Mouse (Mus musculus): ENCODE results near the gene Lmo2.

Lmo2 gene

DNA sequence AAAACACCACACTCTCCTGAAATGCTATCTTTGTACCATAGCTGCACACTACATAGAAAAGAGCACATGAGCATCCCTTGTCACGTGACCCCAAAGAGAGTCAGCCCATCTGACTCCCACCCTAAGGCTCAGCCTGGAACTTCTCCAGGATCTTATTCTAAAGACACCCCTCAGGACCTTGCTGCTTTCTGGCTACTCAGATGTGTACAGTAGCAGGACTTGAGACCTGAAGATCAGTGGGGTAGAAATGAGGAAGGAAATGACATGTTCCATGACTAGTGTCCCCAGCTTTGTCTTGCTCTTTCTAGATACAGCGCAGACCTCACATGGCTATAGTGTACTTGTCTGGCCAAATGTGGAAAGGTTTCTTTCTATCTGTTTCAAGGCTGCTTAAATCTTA lies 12.9 kb upstream of the Lmo2 start:
- no peak for DNase-seq

DNA sequence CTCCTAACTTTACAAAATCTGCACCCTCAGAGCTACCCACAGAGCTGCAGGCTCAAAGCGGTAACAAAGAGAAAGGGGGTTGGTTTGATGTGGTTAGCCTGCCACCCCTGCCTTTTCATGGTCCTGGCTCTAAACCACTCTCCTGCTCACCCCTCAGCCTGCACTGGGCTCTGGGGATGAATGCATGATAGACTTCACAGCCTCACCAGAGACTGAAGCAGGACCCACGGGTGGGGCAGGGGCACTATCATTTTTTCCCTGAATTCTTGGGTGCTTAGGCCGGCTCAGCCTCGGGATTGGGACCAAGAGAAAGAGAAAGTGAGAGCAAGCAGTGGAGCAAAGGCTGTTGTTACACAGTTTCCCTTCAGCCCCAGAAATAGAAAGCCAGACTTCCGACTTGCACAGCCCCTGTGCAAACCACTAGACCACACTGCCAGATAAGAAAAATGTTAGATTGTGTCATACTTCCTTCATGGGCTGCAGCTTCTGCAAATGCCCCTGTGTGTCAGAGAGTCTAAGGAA lies 12.2 kb upstream of the Lmo2 start:
- DNase-seq = peak; percentile 53

DNA sequence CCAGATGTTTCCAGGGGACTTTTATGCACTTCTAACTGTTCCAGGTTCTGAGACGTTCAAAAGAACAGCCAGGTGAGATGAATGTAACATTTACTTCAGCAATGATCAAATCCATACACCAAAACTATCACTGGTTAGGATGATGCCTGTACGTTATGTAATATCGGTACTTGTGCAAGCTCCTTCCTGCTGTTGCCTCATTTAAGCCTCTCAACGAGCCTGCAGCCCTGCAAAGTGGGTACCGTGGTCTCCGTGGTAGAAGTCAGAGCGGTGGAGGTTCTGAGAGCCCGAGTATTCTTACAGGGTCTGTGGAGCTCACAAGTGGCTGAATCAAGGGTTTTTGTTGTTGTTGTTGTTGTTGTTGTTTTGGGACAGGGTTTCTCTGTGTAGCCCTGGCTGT lies 10.9 kb upstream of the Lmo2 start:
- no peak for DNase-seq

DNA sequence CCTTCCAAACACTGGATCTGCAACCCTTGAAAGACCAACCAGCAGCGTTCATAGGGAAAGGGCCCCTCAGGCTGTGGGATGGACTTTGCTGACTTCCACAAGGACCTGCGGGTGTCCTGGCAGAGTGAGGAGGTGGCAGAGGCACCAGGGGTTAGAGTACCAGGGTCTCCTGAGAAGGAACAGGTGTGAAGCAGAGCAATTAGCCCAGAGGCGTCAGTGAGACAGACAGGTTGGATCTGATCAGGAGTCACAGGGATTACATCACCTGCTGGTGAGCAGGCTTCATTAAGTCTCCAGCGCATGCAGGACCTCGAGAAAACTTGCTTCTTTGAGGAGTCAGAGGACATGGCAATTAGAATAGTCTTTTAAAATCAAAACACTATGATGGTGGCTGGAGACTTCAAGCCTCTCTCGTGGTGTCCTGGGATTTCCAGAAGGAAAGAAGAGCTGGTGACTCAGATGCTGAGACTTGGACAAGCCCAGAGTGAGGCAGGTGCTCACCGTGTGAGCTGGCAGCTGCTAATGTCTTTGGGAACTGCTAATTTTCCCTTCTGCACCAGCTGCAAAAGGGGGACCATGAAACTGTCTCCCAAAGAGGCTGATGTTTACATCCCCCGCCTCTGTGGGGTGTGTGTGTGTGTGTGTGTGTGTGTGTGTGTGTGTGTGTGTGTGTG lies 9.7 kb upstream of the Lmo2 start:
- DNase-seq = no peak

DNA sequence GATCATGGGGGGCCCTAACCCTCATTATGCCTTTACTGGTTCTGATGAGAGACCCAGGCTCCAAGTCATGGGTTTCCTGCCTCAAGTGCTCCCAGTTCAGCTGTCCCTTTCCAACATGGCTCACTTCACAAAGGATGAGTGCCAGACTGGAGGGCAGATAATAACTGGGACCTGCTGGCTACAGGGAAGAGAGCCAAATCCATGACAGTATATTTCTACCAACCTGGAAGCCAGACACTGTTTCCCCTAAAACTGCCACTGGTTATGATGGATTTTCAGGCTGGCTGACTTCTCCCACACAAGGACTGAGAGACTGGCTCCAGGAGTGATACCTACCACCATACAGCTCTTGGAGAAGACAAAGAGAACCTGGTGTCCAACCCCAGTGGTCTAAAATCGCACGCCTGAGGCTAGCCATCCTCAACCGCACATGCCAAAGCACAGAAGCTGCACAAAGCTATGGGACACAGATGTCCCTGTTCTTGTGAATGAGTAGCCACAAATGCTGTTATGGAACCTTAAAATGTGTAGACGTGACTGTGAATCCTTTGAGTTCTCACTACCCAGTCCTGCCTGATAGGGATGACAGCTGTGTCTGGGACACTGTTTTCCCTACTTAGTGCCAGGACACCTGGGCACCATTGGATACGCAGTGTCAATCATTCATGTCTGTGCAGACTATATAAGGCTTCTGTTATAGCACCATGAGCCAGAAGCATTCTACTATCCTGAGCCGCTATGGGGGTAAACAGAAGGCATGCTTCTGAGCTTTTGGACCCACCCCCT lies 4.5 kb upstream of the Lmo2 start:
- no peak for DNase-seq

DNA sequence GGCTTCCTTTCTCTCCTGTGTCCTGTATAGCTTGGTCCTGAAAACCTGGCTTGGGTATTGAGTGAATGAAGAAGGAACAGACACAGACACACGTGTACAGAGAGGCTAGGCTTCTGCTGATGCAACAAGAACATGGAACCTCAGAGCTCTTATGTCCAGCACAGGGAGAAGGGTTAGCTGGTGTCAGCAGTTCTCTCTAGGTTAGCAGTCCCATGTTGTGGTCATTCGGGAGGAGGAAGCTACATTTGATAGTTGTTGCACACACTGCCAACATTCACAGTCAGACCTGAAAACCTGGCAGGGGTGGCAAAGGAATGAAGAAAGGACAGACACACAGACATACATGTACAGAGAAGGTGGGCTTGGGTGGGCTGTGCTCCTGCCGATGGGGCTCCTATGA lies 2.1 kb upstream of the Lmo2 start:
- DNase-seq = no peak

DNA sequence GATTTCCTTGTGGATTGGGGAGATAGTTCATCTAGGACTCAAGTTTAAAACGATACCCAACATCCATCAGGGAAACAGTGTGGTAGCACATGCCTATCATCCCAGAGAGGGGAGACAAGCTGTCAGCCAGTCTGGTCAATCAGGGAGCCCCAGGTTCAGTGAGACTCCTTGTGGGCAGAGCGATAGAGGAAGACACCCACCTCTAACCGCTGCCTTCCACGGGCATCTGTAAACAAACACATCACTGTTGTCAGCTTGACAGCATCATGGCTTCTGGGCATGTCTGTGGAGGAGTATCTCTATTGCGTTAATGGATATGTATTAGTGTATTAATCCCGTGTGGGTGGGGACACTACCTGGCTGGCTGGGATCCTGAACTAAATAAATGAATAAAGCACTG lies 919 bp upstream of the Lmo2 start:
- no peak for DNase-seq

DNA sequence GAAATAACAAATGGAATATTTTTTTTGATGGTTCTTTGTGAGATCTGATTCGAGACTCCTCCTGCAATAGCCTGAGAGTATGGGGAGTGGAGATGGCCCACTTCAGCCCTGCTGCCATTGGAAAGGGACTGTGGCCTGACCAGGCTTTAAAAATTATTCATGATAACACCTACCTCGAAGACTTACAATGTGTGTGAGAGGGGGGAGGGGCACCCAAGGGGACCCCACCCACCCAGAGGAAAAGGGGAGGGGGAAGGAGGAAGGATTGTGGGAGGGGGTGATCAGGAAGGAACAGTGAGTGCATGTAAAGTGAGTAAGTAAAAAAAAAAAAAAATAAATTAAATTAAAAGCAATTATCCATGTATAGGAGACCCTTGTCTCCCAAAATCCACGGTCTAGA lies 848 bp downstream of the Lmo2 start:
- DNase-seq = no peak

DNA sequence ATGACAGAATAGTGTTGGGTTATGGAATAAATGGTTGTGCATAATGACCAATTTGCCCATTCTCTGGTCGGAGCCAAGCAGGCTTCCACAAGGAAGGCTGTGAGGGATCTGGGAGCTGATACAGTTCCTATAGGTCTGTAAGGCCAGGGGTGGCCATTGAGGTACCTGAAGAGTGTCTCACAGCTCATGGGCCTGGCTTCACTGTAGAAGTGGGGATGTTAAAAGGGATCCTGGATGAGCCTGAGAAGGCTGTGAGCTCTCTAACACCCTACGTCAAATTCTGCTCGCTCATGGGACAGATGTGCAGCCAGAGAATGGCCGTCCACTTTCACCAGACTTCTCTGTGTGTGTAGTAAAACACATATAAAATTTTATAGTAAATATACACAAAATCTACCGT lies 1.3 kb downstream of the Lmo2 start:
- no peak for DNase-seq

DNA sequence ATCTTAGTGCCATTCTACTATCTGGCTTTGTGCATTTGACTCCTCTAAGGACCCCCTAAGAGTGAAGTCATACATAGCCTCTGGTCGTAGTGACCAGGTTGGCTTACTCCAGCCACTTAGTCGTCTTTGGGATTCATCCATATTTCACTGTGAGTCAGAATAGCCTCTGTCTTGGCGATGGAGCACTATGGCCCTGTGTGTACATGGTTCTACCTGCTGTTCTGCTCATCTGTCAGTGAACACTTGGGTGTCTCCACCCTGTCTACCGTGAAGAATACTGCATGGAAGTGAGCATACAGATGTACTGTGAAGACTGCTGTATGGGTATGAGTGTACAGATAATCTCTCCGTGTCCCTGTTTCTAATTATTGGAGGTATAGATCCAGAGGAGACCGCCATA lies 1.8 kb downstream of the Lmo2 start:
- no peak for DNase-seq

DNA sequence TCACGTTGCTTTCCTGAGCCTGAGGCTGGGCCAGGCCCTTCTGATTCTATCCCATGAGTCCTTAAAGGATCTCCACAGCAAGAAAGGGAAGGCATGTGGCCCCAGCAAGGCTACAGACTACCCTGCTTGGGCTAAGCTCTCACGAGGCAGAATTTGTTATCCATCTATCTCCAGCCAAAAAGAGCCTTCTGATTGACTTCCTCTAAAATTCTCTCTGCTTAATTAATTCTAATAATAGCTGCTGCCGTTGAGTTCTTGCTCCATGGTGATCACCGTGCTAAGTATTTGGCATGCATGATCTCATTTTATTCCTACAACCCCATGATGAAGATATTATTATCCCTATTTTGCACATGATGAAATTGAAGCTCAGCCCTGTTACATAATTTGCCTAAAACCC lies 4.6 kb downstream of the Lmo2 start:
- no peak for DNase-seq

DNA sequence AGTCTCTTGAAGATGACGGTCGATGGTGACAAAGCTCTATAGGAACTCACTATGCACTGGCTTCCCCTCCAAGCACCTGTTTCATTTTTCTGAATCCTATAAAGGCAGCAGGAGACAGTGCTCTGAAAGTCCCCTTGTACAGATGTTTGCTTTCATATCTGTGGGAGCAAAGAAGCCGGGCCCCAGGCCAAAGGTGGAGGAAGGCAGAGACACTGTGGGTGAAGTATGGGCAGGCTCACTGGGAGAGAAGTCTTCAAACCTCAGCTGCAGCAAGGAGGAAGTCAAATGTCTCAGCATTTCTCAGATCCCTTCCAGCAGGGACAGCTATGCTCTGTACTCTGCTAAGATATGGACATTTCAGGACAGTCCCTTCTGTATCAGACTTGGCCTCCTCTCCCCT lies 7.6 kb downstream of the Lmo2 start:
- DNase-seq = no peak

DNA sequence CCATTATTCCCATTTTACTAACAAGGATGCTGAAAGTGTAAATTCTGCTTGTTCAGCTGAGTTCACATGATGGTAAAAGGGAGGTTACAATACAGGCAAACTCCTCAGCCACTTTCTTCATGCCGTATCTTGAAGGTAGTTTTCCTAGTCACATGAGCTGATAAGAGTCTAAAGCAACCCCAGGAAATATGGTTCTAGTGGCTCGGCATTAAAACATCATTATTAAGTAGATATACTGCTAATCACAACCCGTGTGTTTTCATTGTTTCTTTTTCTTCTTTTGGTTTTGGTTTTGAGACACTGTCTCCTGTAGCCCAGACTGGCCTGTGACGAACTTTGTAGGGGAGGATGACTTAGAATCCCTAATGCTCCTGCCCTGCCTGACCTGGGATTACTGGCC lies 10.4 kb downstream of the Lmo2 start:
- DNase-seq = no peak

DNA sequence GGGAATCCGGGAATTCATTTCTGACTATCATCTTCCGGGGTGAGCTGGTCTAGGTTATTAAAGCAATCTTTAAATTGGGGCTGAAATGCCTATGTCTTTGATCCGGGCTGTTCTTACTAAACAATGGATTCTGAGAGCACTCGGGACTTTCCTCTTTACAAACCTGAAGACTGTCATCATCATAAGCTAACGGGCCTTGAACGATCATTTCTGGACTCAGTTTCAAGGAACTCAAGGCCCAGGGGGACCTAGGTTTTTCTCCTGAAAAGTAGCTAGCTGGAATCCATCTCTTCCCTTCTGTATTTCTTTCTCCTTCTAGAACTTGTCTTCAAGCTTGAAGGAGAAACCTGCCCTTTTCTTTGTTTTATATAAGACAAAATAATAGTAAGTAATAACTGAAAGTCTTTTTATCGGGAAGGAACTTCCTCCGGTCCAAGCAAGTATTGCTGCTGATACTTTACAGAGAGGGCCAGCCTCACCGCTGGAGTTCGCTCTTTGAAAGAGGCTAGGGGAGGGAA lies 11.2 kb downstream of the Lmo2 start:
- DNase-seq = no peak

DNA sequence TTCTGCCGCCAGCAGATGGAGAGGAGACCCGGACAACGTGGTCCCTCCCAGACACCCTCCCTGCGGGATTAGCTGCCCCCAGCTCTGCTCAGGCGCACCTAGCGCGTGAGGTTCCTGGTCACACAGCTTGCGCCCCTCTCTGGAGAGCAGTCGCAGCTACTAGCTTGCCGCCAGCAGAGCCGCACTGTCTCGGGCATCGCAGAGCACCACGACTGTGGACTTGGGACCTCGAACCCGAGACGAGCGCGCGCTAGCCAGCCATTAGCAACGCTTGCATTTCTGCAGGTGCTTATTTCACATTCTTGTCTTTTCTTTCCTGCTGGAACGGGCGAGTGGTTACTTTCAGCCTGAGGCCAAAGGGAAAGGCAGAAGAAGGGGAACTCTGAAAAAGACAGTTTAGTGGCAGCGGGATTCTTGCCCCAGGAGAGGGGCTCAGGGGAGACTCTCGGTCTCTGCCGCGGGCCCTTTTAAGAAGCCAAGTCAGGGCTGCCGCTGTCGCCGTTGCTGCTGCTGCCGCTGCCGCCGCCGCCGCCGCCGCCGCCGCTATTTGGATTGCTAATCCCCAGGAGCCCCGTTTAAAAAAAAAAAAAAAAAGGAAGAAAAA lies 11.8 kb downstream of the Lmo2 start:
- DNase-seq = peak; percentile 17

DNA sequence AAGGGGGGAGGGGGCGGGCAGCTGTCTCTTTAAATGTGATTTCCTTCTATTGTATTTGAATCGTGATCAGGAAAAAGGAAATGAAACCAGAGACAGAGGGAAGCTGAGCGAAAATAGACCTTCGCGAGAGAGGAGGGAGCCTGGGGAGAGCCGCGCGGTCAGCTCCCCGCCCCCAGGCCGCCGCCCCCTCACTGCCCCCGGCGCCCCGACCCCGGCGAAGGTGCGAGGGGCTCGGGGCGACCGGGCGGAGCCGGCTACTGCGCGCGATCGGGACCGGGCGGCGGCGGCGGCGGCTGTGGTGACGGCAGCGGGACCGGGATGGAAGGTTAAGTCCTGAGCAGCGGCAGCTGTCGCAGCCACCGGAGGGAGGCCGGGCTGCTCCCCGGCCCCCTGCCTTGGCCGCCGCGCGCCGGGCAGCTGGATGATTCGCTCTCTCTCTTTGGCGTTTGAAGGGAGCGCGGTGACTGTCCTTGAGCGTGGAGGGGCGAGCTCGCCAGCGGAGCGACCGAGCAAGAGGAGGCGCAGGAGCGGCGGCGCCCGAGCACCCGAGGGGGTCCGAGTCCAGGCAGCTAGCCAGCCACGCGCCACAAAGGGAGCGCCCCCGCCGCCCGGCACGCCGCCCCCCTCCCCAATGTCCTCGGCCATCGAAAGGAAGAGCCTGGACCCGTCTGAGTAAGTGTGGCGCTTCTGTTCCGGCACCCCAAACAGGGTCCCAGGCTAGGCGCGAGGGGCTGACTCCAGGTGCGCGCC lies 12.4 kb downstream of the Lmo2 start:
- peak; percentile 30 for DNase-seq

DNA sequence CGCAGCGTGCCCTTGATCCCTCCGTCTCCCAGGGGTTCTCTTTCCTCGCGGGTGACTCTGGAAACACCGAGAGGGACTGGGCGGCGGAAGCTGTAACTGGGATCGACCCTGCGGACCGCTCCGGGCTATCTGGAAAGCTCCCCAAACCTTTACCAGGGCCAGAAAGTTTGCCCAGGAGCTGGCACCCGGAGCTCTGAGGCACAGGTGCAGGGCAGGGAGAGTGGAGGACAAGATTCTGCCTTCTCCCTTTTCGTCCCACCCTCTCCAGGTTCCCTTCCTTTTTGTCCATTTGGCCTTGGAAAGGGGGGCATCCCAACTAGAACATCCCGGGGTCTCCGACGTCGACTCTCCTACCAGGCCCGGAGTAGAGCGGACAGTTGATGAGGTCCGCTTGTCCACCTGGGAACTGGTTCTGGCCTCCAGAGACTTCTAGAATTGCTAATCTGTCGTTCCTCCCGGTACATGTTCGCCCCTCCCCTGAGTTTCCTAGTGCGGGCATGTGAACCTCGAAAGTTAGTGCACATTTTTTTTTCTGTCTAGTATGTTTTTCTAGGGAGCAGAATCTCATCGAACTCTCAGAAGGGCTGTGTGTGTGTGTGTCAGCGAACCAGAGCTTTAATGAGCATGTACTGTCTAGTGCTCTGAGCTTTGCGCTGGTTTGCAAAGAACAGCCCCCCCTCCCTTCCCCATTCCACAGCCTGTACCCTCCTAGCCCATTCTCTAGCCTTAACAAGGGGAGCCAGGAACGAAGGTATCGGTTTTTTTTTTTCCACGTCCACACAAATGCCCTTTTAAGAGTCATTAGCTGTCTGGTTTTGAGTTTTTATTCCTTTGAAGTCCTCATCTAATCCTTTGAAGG lies 13.2 kb downstream of the Lmo2 start:
- no peak for DNase-seq

DNA sequence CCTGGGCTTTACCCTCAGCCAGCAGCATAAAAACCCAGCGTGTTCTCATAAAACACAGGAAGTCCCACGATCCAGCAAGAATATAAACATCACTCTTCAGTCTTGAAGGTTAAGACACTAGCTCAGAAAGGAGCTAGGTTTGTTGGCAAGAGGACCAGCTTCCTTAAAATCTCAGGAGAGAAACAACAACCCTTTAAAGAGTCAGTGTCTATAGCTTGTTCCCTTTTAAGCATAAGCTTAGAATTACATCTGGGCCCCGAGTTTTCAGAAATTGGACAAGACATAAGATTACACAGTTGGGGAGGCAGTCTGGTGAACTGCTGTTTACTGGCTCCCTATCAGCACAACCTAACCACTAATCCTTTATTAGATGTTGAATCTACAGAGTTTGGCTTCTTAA lies 14.1 kb downstream of the Lmo2 start:
- no peak for DNase-seq

DNA sequence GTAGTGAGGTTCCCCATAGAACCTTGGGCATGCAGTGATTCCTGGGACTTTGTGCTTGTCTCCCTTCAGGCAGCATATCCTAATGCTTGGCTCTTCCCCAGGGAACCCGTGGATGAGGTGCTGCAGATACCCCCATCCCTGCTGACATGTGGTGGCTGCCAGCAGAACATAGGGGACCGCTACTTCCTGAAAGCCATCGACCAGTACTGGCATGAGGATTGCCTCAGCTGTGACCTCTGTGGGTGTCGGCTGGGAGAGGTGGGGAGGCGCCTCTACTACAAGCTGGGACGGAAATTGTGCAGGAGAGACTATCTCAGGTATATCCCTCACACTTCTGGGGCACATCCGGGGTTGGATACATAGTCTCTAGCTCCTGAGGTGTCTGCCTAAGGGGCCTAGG lies 18.1 kb downstream of the Lmo2 start:
- no peak for DNase-seq

DNA sequence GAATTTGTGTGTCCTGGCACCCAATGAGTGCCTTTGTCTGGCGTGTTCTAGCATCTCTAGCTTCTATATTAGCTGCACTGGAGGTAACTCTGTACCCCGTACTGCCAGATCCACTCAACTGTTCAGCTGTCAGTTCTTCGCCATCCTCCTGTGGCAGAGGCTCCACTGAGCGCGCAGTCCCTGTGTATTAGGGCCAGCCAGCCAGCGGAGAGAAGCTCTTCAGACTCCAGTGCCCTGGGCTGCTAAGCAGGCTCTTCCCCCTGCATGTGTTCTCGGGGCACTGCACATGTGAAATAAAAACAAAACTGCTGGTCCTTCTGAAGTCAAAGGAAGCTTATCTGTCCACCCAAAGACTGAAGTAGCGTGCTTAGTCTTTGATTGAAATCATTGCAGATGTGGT lies 19.4 kb downstream of the Lmo2 start:
- no peak for DNase-seq

DNA sequence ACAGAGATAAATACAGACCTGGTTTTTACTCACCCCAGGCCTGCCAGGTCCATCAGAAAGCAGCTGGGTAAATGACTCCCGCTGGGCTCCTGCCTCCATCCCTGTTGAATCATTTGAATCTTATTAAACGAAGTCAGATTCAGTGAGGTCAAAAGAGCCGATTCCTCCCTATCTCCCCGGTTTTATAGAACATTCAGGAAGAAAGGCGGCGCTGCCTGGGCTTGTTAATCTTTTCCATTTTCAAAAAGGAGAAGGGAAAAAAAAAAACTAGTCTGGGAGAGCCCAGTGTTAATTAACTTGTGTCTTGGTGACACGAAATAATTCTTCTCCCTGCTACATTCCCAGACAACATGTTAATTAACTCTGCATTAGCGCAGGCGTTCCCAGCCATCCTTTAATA lies 19.9 kb downstream of the Lmo2 start:
- no peak for DNase-seq

DNA sequence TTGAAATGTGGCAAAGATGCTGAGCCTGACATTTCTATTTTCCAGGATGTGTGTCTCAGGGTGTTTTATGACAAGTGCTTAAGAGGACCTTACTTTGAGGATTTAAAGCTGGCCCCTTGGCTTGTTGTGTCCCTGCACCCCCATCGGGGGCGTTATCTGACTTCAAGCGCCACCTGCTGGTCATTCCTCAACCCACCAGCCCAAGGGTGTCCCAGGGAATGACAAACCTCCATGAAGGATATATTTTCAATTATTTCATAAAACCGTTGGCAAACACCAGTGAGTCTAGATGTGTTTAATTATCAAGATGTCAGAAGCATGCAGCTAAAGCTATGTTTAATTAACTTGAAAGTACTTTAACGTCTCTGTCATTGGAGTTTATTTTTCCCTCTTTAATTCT lies 24.5 kb downstream of the Lmo2 start:
- peak; percentile 63 for DNase-seq
